Mouse (Mus musculus) bone marrow macrophage, adult 2 months (primary cell): ENCODE measurements around the gene Gsg1l2.

Experiments
- CTCF ChIP-seq: IDR thresholded peaks from 2 replicates; pipeline ENCODE4 v1.5.1; 2012; ENCODE audit warnings: low read depth, mild to moderate bottlenecking, low read length, moderate library complexity
- POLR2A ChIP-seq: IDR thresholded peaks from 2 replicates; pipeline ENCODE4 v1.6.1; 2012; ENCODE audit warnings: mild to moderate bottlenecking, low read depth, low read length, borderline replicate concordance

DNA sequence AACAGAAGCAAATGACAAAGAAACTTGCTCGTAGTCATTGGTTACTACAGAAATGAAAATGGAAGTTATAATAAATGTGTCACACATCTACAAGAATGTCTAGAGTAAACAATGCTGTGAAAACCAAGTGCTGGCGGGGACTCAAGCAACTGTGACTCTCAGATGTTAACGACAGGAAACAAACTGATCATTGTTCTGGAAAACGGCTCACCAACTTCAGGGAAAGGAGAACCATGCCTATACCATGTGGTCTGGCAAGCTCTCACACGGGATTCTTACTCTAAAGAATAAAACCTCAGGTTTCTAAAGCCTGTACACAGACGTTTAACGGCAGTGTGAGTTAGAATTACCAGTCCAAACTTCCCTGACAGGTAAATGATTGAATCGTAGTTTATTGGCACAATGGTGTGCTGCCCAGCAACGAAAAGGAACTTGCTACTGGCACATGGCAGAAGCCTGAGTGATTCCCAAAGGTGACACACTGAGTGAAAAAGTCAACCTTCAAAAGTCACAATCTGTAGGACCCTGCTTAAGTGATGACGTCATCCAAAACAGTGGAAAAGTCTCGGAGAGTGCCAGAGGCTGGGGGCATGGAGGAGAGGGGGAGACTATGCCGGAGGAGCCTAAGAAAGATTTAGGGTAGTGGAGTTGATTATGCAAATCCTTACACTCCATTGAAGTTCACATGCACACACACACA is 54.1 kb downstream of the Gsg1l2 start:
- no peak for TF ChIP-seq POLR2A
- no peak for TF ChIP-seq CTCF
